Mouse (Mus musculus) thymus, adult 2 months (tissue): ENCODE data around the gene Rpl26.

Source experiments
- CTCF ChIP-seq: fragments of 200-500 bp; IDR thresholded peaks from 2 replicates; pipeline ENCODE4 v1.5.1; 2012; ENCODE audit warnings: mild to moderate bottlenecking, control low read depth, low read length, moderate library complexity, borderline replicate concordance; ENCODE audit not compliant: control insufficient read depth, poor library complexity, insufficient read depth; ENCODE audit errors: extremely low read depth
- POLR2A ChIP-seq: fragments of 200-500 bp; IDR thresholded peaks from 2 replicates; pipeline ENCODE4 v1.6.1; 2012; ENCODE audit warnings: mild to moderate bottlenecking, low read length, control low read depth, moderate library complexity; ENCODE audit not compliant: control insufficient read depth, poor library complexity, insufficient read depth; ENCODE audit errors: extremely low read depth

- TF ChIP-seq CTCF (no peak), POLR2A (no peak)
Measured at GRCm38 (mm10) chr11:68906461-68906790, 5.0 kb downstream of the Rpl26 start.
